Mouse (Mus musculus): ENCODE measurements around the gene Mef2d. TPM values are rescaled to one million over a fixed set of nuclear protein-coding genes. Genes with fewer than 3 reads are reported as not detected.

Gene Mef2d
- polyA plus RNA-seq, 2 experiments = 6.4 to 10.3 TPM

GRCm38 (mm10) chr3:88219940-88220339 is 77.8 kb downstream of the Mef2d start:
- Histone ChIP-seq H3K4me1 (replicated peaks; ENCODE audit: control insufficient read depth in 2 of 2, insufficient read depth in 2 of 2, low read length in 1 of 2) (no peaks in the 10 kb centered on the region), H3K27me3 (ENCODE audit: control insufficient read depth, insufficient read depth, low read length) (peaks cover 58% of the 10 kb centered on the region), H3K9ac (replicated peaks) (no peak overlapping the region), H3K36me3 (replicated peaks; ENCODE audit: control insufficient read depth, insufficient read depth, low read depth) (no peaks in the 10 kb centered on the region), H3K4me2 (ENCODE audit: low read depth) (no peak overlapping the region), H3K9me3 (ENCODE audit: control insufficient read depth, low read length) (no peaks in the 10 kb centered on the region), H3K27ac (no peak overlapping the region), H3K4me3 (ENCODE audit: insufficient read depth in 1 of 2, low read depth in 2 of 2, low read length in 2 of 2) (no peak overlapping the region)
- no peak for DNase-seq (ENCODE audit: low read depth in 3 of 3, low spot score in 3 of 3)
- ATAC-seq (ENCODE audit: insufficient read depth) = no peak
- 11% methylated on average over 9 of the region's 9 CpGs for WGBS (ENCODE audit: insufficient replicate concordance)
- no peak for TF ChIP-seq EP300 (IDR thresholded peaks at IDR 0.05; ENCODE audit: low read depth)

- no peak overlapping the region for H3K9ac ChIP-seq (replicated peaks)
- under 1% methylated on average over 6 of the region's 6 CpGs for WGBS (ENCODE audit: insufficient replicate concordance)
- ATAC-seq (ENCODE audit: insufficient read depth) = no peak
These were observed 78.7 kb downstream of the Mef2d start for GRCm38 (mm10) chr3:88220842-88221241.

More at GRCm38 (mm10) chr3:88220842-88221241, 78.7 kb downstream of the Mef2d start:
- Histone ChIP-seq H3K4me1 (replicated peaks; ENCODE audit: control insufficient read depth in 2 of 2, insufficient read depth in 2 of 2, low read length in 1 of 2) (no peaks in the 10 kb centered on the region), H3K9me3 (ENCODE audit: control insufficient read depth, low read length) (no peaks in the 10 kb centered on the region), H3K4me3 (ENCODE audit: insufficient read depth in 1 of 2, low read depth in 2 of 2, low read length in 2 of 2) (no peak overlapping the region), H3K36me3 (replicated peaks; ENCODE audit: control insufficient read depth, insufficient read depth, low read depth) (no peaks in the 10 kb centered on the region), H3K27ac (no peak overlapping the region), H3K4me2 (ENCODE audit: low read depth) (no peak overlapping the region), H3K27me3 (ENCODE audit: control insufficient read depth, insufficient read depth, low read length) (peaks cover 49% of the 10 kb centered on the region)
- peak; percentile 53 for TF ChIP-seq CTCF (IDR thresholded peaks at IDR 0.05; ENCODE audit: low read depth)
- no peak for TF ChIP-seq EP300 (IDR thresholded peaks at IDR 0.05; ENCODE audit: low read depth)
- peak; percentile 44 to 50 (median 45) for DNase-seq (ENCODE audit: low read depth in 3 of 3, low spot score in 3 of 3)

Small RNA genes within 50 kb of the gene (microRNA-seq; reads per million reads assigned to microRNA genes)
- gene Gm25641 (not detected), gene Mir3093 (not detected), gene Mir9-1 (not detected)

Other genes starting within 250 kb of the Mef2d start
- gene Hdgf, start 236.1 kb upstream of the Mef2d start, polyA plus RNA-seq (2012; rRNA removed) = 108 and 167 TPM in 2 replicates
- 204 and 256 TPM in 2 replicates for gene Hdgf, start 236.1 kb upstream of the Mef2d start, polyA plus RNA-seq (2014; fragmentation: Nextera tagmentation; extraction: Ambion mirVana)
- gene Mrpl24, start 222.9 kb upstream of the Mef2d start, polyA plus RNA-seq (2012; rRNA removed) = 43.9 and 50.1 TPM in 2 replicates
- gene Mrpl24, start 222.9 kb upstream of the Mef2d start, polyA plus RNA-seq (2014; fragmentation: Nextera tagmentation; extraction: Ambion mirVana) = 37.9 and 43.4 TPM in 2 replicates
- 9.3 and 14.8 TPM in 2 replicates for gene Isg20l2, start 212.1 kb upstream of the Mef2d start, polyA plus RNA-seq (2012; rRNA removed)
- gene Isg20l2, start 212.1 kb upstream of the Mef2d start, polyA plus RNA-seq (2014; fragmentation: Nextera tagmentation; extraction: Ambion mirVana) = 9.7 and 11.0 TPM in 2 replicates
- 8.9 and 9.2 TPM in 2 replicates for gene Rrnad1, start 211.7 kb upstream of the Mef2d start, polyA plus RNA-seq (2012; rRNA removed)
- gene Rrnad1, start 211.7 kb upstream of the Mef2d start, polyA plus RNA-seq (2014; fragmentation: Nextera tagmentation; extraction: Ambion mirVana) = 3.5 and 3.6 TPM in 2 replicates
- 0.17 and 0.23 TPM in 2 replicates for gene Crabp2, start 193.7 kb upstream of the Mef2d start, polyA plus RNA-seq (2012; rRNA removed)
- gene Crabp2, start 193.7 kb upstream of the Mef2d start, polyA plus RNA-seq (2014; fragmentation: Nextera tagmentation; extraction: Ambion mirVana) = 0.10 and 0.15 TPM in 2 replicates
- gene Nes, start 171.3 kb upstream of the Mef2d start, polyA plus RNA-seq (2012; rRNA removed) = 0.78 and 1.1 TPM in 2 replicates
- gene Nes, start 171.3 kb upstream of the Mef2d start, polyA plus RNA-seq (2014; fragmentation: Nextera tagmentation; extraction: Ambion mirVana) = 0.80 and 0.83 TPM in 2 replicates
- 0.08 TPM in 1 of 2 replicates, not detected in the other for gene Bcan, start 142.1 kb upstream of the Mef2d start, polyA plus RNA-seq (2012; rRNA removed)
- not detected in 2 replicates for gene Bcan, start 142.1 kb upstream of the Mef2d start, polyA plus RNA-seq (2014; fragmentation: Nextera tagmentation; extraction: Ambion mirVana)
- not detected in 2 replicates for gene Hapln2, start 114.8 kb upstream of the Mef2d start, polyA plus RNA-seq (2012; rRNA removed)
- gene Hapln2, start 114.8 kb upstream of the Mef2d start, polyA plus RNA-seq (2014; fragmentation: Nextera tagmentation; extraction: Ambion mirVana) = not detected in 2 replicates
- 5.4 and 11.5 TPM in 2 replicates for gene Gpatch4, start 99.3 kb upstream of the Mef2d start, polyA plus RNA-seq (2012; rRNA removed)
- gene Gpatch4, start 99.3 kb upstream of the Mef2d start, polyA plus RNA-seq (2014; fragmentation: Nextera tagmentation; extraction: Ambion mirVana) = 19.0 and 22.2 TPM in 2 replicates
- 25.0 and 26.1 TPM in 2 replicates for gene Naxe, start 83.9 kb upstream of the Mef2d start, polyA plus RNA-seq (2012; rRNA removed)
- 59.6 and 67.7 TPM in 2 replicates for gene Naxe, start 83.9 kb upstream of the Mef2d start, polyA plus RNA-seq (2014; fragmentation: Nextera tagmentation; extraction: Ambion mirVana)
- gene Ttc24, start 64.1 kb upstream of the Mef2d start, polyA plus RNA-seq (2012; rRNA removed) = not detected in 2 replicates
- gene Ttc24, start 64.1 kb upstream of the Mef2d start, polyA plus RNA-seq (2014; fragmentation: Nextera tagmentation; extraction: Ambion mirVana) = not detected in 2 replicates
- 8.4 and 8.8 TPM in 2 replicates for gene Iqgap3, start 60.4 kb upstream of the Mef2d start, polyA plus RNA-seq (2012; rRNA removed)
- 6.7 and 7.6 TPM in 2 replicates for gene Iqgap3, start 60.4 kb upstream of the Mef2d start, polyA plus RNA-seq (2014; fragmentation: Nextera tagmentation; extraction: Ambion mirVana)
- gene Rhbg, start 112.3 kb downstream of the Mef2d start, polyA plus RNA-seq (2012; rRNA removed) = 5.6 and 7.8 TPM in 2 replicates
- 7.6 and 8.0 TPM in 2 replicates for gene Rhbg, start 112.3 kb downstream of the Mef2d start, polyA plus RNA-seq (2014; fragmentation: Nextera tagmentation; extraction: Ambion mirVana)
- not detected in 2 replicates for gene Gm38392, start 144.8 kb downstream of the Mef2d start, polyA plus RNA-seq (2012; rRNA removed)
- not detected in 2 replicates for gene Gm38392, start 144.8 kb downstream of the Mef2d start, polyA plus RNA-seq (2014; fragmentation: Nextera tagmentation; extraction: Ambion mirVana)
- gene Tsacc, start 154.6 kb downstream of the Mef2d start, polyA plus RNA-seq (2012; rRNA removed) = 2.3 and 2.5 TPM in 2 replicates
- 3.7 and 4.6 TPM in 2 replicates for gene Tsacc, start 154.6 kb downstream of the Mef2d start, polyA plus RNA-seq (2014; fragmentation: Nextera tagmentation; extraction: Ambion mirVana)
- 121 and 179 TPM in 2 replicates for gene Cct3, start 154.7 kb downstream of the Mef2d start, polyA plus RNA-seq (2012; rRNA removed)
- 269 and 292 TPM in 2 replicates for gene Cct3, start 154.7 kb downstream of the Mef2d start, polyA plus RNA-seq (2014; fragmentation: Nextera tagmentation; extraction: Ambion mirVana)
- gene Glmp, start 182.7 kb downstream of the Mef2d start, polyA plus RNA-seq (2012; rRNA removed) = 29.2 and 31.1 TPM in 2 replicates
- gene Glmp, start 182.7 kb downstream of the Mef2d start, polyA plus RNA-seq (2014; fragmentation: Nextera tagmentation; extraction: Ambion mirVana) = 51.6 and 52.4 TPM in 2 replicates
- gene Tmem79, start 193.8 kb downstream of the Mef2d start, polyA plus RNA-seq (2012; rRNA removed) = 0.70 and 0.92 TPM in 2 replicates
- 0.92 and 1.0 TPM in 2 replicates for gene Tmem79, start 193.8 kb downstream of the Mef2d start, polyA plus RNA-seq (2014; fragmentation: Nextera tagmentation; extraction: Ambion mirVana)
- 33.6 and 36.6 TPM in 2 replicates for gene Smg5, start 193.9 kb downstream of the Mef2d start, polyA plus RNA-seq (2012; rRNA removed)
- 18.8 and 23.7 TPM in 2 replicates for gene Smg5, start 193.9 kb downstream of the Mef2d start, polyA plus RNA-seq (2014; fragmentation: Nextera tagmentation; extraction: Ambion mirVana)
- 7.8 and 8.7 TPM in 2 replicates for gene Paqr6, start 222.2 kb downstream of the Mef2d start, polyA plus RNA-seq (2012; rRNA removed)
- 4.1 and 6.6 TPM in 2 replicates for gene Paqr6, start 222.2 kb downstream of the Mef2d start, polyA plus RNA-seq (2014; fragmentation: Nextera tagmentation; extraction: Ambion mirVana)
- gene Bglap3, start 230.4 kb downstream of the Mef2d start, polyA plus RNA-seq (2012; rRNA removed) = 0.27 and 0.38 TPM in 2 replicates
- 0.29 and 0.38 TPM in 2 replicates for gene Bglap3, start 230.4 kb downstream of the Mef2d start, polyA plus RNA-seq (2014; fragmentation: Nextera tagmentation; extraction: Ambion mirVana)
- not detected in 2 replicates for gene Bglap2, start 236.3 kb downstream of the Mef2d start, polyA plus RNA-seq (2012; rRNA removed)
- not detected in 2 replicates for gene Bglap2, start 236.3 kb downstream of the Mef2d start, polyA plus RNA-seq (2014; fragmentation: Nextera tagmentation; extraction: Ambion mirVana)
- gene Bglap, start 242.1 kb downstream of the Mef2d start, polyA plus RNA-seq (2012; rRNA removed) = not detected in 2 replicates
- gene Bglap, start 242.1 kb downstream of the Mef2d start, polyA plus RNA-seq (2014; fragmentation: Nextera tagmentation; extraction: Ambion mirVana) = not detected in 2 replicates

Data from liver, embryonic 14.5 days (tissue).